Mouse (Mus musculus) kidney, postnatal 0 days (tissue): ENCODE data around the gene Hemgn. TPM values are rescaled to one million over a fixed set of nuclear protein-coding genes. Genes with fewer than 3 reads are reported as not detected.

ENCODE experiments used
- ATAC-seq: fragments of 200-750 bp; cut with Nextera tagmentation; replicated peaks from 2 replicates; pipeline ENCODE4 v1.8.0; 2017; ENCODE audit warnings: low read depth, moderate number of reproducible peaks, moderate TSS enrichment, moderate library complexity; ENCODE audit not compliant: low FRiP score
- DNase-seq: peaks from one replicate; pipeline ENCODE4 v3.0.0-alpha.2; 2016; ENCODE audit warnings: low spot score
- H3K27ac ChIP-seq: fragments of 300-500 bp; sonication (generic); 2 replicates; pipeline ENCODE4 v1.5.1; 2014; ENCODE audit warnings: mild to moderate bottlenecking
- H3K27me3 ChIP-seq: fragments of 300-500 bp; sonication (generic); 2 replicates; pipeline ENCODE4 v1.6.1; 2014; ENCODE audit warnings: low read length, mixed read lengths; ENCODE audit not compliant: insufficient read depth
- H3K36me3 ChIP-seq: fragments of 300-500 bp; sonication (generic); 2 replicates; pipeline ENCODE4 v1.6.1; 2014; ENCODE audit warnings: low read length, mixed read lengths; ENCODE audit not compliant: insufficient read depth
- H3K4me1 ChIP-seq: fragments of 300-500 bp; sonication (generic); replicated peaks from 2 replicates; pipeline ENCODE4 v1.6.1; 2014; ENCODE audit warnings: antibody characterized with exemption, low read length, mixed read lengths; ENCODE audit not compliant: insufficient read depth
- H3K4me2 ChIP-seq: fragments of 300-500 bp; sonication (generic); 2 replicates; pipeline ENCODE4 v1.6.1; 2014; ENCODE audit warnings: mild to moderate bottlenecking, low read length, moderate library complexity, mixed read lengths
- H3K4me3 ChIP-seq: fragments of 300-500 bp; sonication (generic); replicated peaks from 2 replicates; pipeline ENCODE4 v1.5.1; 2014; ENCODE audit warnings: low read depth, low read length
- H3K9ac ChIP-seq: fragments of 300-500 bp; sonication (generic); 2 replicates; pipeline ENCODE4 v1.6.1; 2014; ENCODE audit warnings: low read depth, low read length
- H3K9me3 ChIP-seq: fragments of 300-500 bp; sonication (generic); replicated peaks from 2 replicates; pipeline ENCODE4 v1.6.1; 2016; ENCODE audit warnings: low read length, inconsistent platforms, mixed read lengths
- CTCF ChIP-seq: IDR thresholded peaks from 2 replicates; pipeline ENCODE4 v1.5.1; 2016; ENCODE audit warnings: antibody characterized with exemption, low read depth, mild to moderate bottlenecking, moderate library complexity
- WGBS: fragments of 180-500 bp; shearing (Covaris S2); extraction: QIAGEN DNeasy Blood & Tissue Kit; methylation state at CpG from one replicate; pipeline ENCODE4 v1.1.7; 2014; 5-methylcytosine and 5-hydroxymethylcytosine counted together
- polyA plus RNA-seq: library from polyadenylated mRNA; unstranded; fragments of >200 nt; fragmentation: Nextera tagmentation; extraction: Ambion mirVana; gene quantifications from 2 replicates; pipeline ENCODE4 v1.2.1, GENCODE M21; 2015

The Hemgn gene
- polyA plus RNA-seq, 1 experiment from 2014 or later, result 0.11 TPM

- peak within 1 kb of the TSS; percentile 68 for H3K9ac ChIP-seq
- H3K27ac ChIP-seq, result peak within 1 kb of the TSS; percentile 90
- no peaks in the 10 kb centered on the region for H3K27me3 ChIP-seq
- under 1% methylated on average over 56 of the region's 56 CpGs for WGBS
- no peak; the same call in 1 of the 2 replicates for TF ChIP-seq CTCF
- 0 out of 2 replicates have a peak, but pooled peaks cover 5% of the 10 kb centered on the region for H3K36me3 ChIP-seq
- DNase-seq (peak; percentile 99), ATAC-seq (peak; percentile 94)
- H3K9me3 ChIP-seq, result no peaks in the 10 kb centered on the region
- H3K4me2 ChIP-seq, result peak within 1 kb of the TSS; percentile 60
- H3K4me1 ChIP-seq, result no peaks in the 10 kb centered on the region; the same call in 1 of the 2 replicates
- H3K4me3 ChIP-seq, result peak within 1 kb of the TSS; percentile 52
These were observed 24.2 kb downstream of the Hemgn start, which contains the start of gene Trmo for GRCm38 (mm10) chr4:46389013-46389611. Gene Trmo (minus strand): TSS chr4:46389437.

GRCm38 (mm10) chr4:46388556-46388955 is 24.8 kb downstream of the Hemgn start:
- H3K27ac ChIP-seq, result peak overlapping the region; percentile 90; the same call in 1 of the 2 replicates
- DNase-seq (peak; percentile 18), ATAC-seq (no peak)
- TF ChIP-seq CTCF, result no peak
- H3K4me2 ChIP-seq, result peak overlapping the region; percentile 60
- H3K36me3 ChIP-seq, result 0 out of 2 replicates have a peak, but pooled peaks cover 5% of the 10 kb centered on the region
- peak overlapping the region; percentile 68; the same call in 1 of the 2 replicates for H3K9ac ChIP-seq
- WGBS, result 11% methylated on average over 5 of the region's 5 CpGs
- H3K27me3 ChIP-seq, result no peaks in the 10 kb centered on the region
- H3K4me3 ChIP-seq, result peak overlapping the region; percentile 52
- H3K9me3 ChIP-seq, result no peaks in the 10 kb centered on the region
- H3K4me1 ChIP-seq, result no peaks in the 10 kb centered on the region; the same call in 1 of the 2 replicates

DNA sequence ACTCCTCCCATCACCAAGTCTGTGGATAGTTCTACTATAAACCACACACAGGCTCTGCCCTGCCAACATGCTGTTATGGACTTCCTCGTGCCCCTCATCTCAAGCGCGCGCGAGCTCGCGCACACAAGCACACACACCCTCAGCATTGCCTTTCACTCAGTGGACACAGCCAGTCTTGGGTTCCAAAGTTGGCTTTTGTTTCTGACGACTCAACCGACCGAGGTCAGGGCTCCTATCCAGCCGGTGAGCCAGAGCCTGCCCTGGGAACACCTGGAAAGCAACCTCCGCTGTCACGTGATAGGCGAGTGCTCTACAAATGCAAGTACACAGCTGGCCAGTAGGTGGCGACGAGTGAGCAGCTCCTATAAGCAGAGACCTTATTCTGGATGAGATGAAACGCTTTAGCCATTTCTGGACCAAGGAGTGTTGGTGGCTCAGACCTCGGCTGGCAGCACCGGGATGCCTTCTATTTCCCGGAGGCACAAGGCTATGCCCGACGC is 38.4 kb downstream of the Hemgn start:
- Histone ChIP-seq H3K9ac (no peak overlapping the region), H3K27ac (no peak overlapping the region), H3K27me3 (no peaks in the 10 kb centered on the region), H3K4me1 (0 out of 2 replicates have a peak, but pooled peaks cover 2% of the 10 kb centered on the region), H3K9me3 (no peaks in the 10 kb centered on the region), H3K4me2 (peak overlapping the region; percentile 53), H3K36me3 (peaks cover 17% of the 10 kb centered on the region; the same call in 1 of the 2 replicates), H3K4me3 (peak overlapping the region; percentile 22)
- DNase-seq (peak; percentile 91), ATAC-seq (peak; percentile 83)
- WGBS, result 28% methylated on average over 22 of the region's 22 CpGs
- peak; percentile 95 for TF ChIP-seq CTCF

- Histone ChIP-seq H3K36me3 (peaks cover 12% of the 10 kb centered on the region; the same call in 1 of the 2 replicates), H3K27me3 (no peaks in the 10 kb centered on the region), H3K27ac (no peak overlapping the region), H3K4me2 (peak overlapping the region; percentile 53), H3K9ac (no peak overlapping the region), H3K9me3 (no peaks in the 10 kb centered on the region), H3K4me1 (0 out of 2 replicates have a peak, but pooled peaks cover 2% of the 10 kb centered on the region), H3K4me3 (no peak overlapping the region; the same call in 1 of the 2 replicates)
- ATAC-seq, result no peak
- TF ChIP-seq CTCF, result peak; percentile 61
- peak; percentile 29 for DNase-seq
- WGBS, result 57% methylated on average over 6 of the region's 6 CpGs
These were observed 38.9 kb downstream of the Hemgn start for GRCm38 (mm10) chr4:46374455-46374854.

- no peak overlapping the region for H3K4me3 ChIP-seq
- no peaks in the 10 kb centered on the region for H3K9me3 ChIP-seq
- 4% methylated on average over 18 of the region's 19 CpGs for WGBS
- 0 out of 2 replicates have a peak overlapping the region, but pooled peaks have one; percentile 32 for H3K9ac ChIP-seq
- H3K4me2 ChIP-seq, result peak overlapping the region; percentile 33; the same call in 1 of the 2 replicates
- H3K27ac ChIP-seq, result no peak overlapping the region
- H3K4me1 ChIP-seq, result 0 out of 2 replicates have a peak, but pooled peaks cover 2% of the 10 kb centered on the region
- peak; percentile 83 for ATAC-seq
- TF ChIP-seq CTCF, result no peak
- H3K36me3 ChIP-seq, result no peaks in the 10 kb centered on the region
- DNase-seq, result peak; percentile 74
- no peaks in the 10 kb centered on the region for H3K27me3 ChIP-seq
These were observed 42.3 kb downstream of the Hemgn start for GRCm38 (mm10) chr4:46371030-46371429.

- no peak overlapping the region for H3K27ac ChIP-seq
- no peak overlapping the region for H3K9ac ChIP-seq
- DNase-seq (no peak), ATAC-seq (no peak)
- H3K36me3 ChIP-seq, result no peaks in the 10 kb centered on the region
- H3K4me2 ChIP-seq, result no peak overlapping the region
- no peaks in the 10 kb centered on the region for H3K27me3 ChIP-seq
- 0 out of 2 replicates have a peak, but pooled peaks cover 2% of the 10 kb centered on the region for H3K4me1 ChIP-seq
- 42% methylated on average over 6 of the region's 6 CpGs for WGBS
- H3K9me3 ChIP-seq, result no peaks in the 10 kb centered on the region
- no peak overlapping the region for H3K4me3 ChIP-seq
- no peak for TF ChIP-seq CTCF
These were observed 42.9 kb downstream of the Hemgn start for GRCm38 (mm10) chr4:46370406-46370805.
